Mouse (Mus musculus) lung, postnatal 10 days (tissue): ENCODE data around the gene Gm35549.
A peak's percentile ranks its signal among the peaks of the same experiment; 100 is the strongest.

ENCODE experiments used
- DNase-seq: peaks from one replicate; pipeline ENCODE4 v3.0.0; 2021

Gm35549 gene

DNA sequence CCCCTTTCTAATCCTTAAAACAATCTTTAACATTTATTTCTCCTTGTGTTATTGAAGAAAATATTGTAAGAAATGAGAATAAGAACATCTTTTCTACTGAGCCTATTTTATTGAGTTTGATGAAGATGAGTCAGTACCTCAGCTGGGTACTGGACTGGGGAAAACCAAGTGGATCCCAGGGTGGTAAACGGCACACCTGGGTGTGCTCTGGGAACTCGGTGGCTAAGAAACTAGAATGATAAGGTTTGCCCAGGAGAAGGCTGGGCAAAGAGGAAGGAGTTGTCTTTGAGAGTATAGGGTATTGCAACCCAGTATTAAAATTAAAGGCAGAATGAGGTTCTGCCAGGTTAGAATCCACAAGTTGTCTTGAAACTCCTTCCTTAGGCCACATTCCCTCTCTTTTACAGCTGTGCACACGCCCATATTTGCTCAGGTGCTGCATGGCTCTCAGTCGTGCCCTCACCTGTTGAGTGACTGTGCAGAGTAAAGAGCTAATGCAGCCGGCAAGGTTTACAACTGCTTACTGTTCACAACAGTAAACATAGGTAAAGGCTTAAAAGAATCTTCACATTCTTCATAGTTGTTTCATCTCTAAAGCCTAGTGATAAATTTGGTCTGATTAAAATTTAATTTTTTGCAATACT, 20.3 kb downstream of the Gm35549 start:
- DNase-seq, result no peak

DNA sequence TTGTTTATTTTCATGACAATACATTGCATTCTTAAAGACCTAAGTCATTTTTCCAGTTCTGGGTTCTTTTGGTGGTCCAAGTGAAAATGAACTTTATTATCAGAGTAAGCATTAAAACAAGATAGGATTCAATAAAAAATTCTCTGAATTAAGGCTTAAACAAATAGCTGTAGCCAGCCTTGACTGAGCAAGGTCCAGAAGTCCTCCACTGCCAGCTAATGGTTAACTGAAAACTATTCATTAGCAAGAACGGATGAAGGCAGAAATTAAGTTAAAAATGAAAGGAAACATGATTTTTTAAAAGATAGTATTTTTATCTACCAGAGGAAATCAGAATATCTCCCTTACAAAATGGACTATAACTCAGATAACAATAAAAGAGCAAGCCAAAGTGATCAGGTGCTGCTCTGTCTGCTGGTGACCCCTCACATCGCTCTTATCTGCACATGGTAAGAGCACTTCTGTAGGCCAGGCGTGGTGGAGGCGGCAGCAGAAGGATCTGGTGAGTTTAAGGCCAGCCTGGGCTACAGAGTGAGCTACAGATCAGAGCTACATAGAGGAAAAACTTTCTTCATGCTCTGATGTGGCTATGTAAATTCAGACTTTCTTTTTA, 28.5 kb downstream of the Gm35549 start:
- no peak for DNase-seq

DNA sequence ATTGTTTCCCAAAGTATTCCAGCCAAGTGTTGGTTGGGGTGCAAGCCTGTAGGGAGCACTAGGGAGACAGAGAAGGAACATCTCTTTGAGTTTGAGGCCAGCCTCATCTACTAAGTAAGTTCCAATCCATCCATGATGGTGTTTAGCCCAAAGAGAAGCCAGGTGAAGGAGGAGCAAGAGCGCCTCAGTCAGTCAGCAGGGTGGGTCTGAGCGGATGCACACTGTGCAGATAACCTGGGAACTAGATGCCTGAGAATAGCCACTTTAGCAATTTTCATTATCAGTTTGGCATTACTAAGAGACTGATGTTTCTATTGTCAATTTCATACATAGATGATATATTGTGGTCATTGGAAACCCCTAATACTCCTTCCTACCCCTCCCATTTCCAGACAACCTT, 29.1 kb downstream of the Gm35549 start:
- no peak for DNase-seq

DNA sequence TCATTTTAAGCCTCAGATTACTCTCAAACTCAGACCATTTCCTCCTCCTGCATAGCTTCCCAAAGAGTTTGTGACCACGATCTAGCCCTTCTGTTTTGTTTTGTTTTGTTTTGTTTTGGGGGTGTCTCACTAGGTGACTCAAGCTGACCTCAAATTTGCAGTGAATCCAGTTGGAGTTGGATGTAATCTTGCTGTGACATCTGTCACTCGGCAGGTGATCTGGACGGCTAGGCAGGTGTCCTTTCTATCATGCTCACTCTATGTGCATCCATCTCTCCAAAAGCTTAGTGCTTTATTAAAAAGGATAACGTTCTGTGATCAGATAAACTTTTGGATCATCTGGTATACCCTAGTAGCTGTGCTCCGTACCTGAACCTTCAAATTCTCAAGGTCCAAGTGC, 31.4 kb downstream of the Gm35549 start:
- no peak for DNase-seq

DNA sequence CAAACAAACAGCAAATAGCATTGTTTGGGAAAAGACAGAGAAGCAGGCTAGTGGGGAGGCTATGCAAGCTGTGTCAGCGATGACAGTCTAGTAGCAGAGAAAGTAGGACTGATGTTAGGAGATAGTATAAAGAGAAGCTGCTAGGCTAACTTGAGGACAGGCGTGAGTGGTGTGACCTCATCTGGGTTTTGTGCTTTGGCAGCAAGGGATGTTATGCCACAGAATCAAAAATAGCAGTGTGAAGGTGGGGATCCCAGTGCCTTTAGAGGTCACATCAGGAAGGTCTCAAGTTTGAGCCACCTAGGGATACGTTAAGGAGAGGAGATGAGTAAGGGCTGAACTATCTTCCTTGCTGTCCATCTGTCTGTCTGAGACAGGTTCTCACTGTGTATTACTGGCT, 33.6 kb downstream of the Gm35549 start:
- DNase-seq, result no peak

DNA sequence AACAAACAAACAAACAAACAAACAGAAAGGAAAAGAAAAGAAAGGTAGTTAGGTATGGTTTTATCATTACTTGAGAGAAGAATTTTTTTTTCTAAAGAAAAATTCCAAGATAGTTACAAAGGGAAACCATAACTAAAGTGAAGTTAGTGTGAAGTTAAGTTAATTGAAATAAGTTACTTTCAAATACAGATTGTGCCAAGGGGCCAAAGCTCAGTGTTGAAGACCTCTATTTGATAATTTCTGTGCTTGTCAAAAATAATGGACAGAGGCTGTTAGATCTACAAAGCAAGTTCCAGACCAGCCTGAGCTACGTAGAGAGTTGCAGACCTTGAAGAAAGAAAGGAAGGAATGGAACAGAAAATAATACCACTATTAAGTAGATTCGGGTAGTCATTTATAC, 36.6 kb downstream of the Gm35549 start:
- no peak for DNase-seq

DNA sequence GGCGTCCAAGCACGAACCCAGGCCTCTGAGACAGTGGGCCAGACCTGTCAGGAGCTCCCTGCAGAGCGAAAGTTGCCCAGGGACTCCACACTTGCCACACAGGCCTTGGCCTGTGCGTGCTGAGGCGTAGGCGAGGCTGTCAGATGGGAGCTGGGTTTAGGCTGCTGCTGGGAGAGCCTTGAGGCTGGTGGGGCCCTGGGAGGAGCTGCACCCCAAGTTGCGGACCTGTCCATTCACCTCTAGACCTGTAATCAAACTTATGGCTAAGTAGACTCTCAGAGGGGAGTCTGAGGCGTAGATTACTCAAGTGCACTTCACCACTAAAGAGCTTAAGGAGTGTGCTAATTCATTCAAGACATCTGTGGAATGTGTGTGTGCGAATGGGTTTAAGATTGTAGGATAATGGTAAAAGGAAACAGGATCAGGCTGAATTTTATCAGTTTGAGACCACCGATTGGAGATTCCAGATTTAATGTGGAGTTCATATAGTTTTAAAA, 37.9 kb downstream of the Gm35549 start:
- no peak for DNase-seq

DNA sequence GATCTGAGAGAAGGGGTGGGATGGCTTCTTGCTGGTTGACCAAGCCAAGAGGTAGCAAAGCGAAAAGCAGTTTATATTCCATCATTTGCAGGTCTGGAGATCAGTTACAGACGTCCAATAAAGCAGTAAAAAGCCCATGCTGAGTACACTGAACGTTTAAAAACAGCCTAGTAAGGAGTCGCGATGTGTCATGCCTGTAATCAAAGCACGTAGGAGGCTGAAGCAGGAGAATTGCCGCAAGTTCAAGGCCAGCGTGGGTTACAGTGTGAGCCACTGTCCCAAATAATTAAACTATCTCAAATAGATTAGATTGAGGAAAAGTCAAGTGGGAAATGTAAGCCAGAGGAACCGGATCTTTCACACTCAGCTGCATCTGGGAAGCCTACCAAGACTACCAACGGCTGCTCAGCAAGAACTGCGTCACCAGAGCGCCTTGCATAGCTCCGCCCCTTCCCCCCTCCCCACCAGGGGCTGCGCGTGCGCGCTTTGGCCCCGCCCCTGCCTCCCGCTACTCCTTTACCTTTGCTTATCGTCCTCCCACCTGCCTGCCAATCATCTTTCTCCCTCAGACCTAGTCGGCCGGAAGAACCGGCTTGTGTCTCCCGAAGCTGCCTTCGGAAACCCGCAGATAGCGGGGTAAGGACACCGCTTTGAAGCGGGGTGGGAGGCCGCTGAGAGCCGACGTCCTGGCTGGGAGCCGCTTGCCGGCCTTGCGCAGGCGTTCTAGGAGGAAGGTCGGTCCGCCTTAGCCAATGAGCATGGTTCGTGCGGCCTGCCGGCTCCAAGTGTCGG, 38.6 kb downstream of the Gm35549 start, which contains the start of gene Tcaim:
Gene Tcaim (plus strand): TSS at position 487 of the 792 bp plus-strand sequence.
- DNase-seq, result peak; percentile 94

DNA sequence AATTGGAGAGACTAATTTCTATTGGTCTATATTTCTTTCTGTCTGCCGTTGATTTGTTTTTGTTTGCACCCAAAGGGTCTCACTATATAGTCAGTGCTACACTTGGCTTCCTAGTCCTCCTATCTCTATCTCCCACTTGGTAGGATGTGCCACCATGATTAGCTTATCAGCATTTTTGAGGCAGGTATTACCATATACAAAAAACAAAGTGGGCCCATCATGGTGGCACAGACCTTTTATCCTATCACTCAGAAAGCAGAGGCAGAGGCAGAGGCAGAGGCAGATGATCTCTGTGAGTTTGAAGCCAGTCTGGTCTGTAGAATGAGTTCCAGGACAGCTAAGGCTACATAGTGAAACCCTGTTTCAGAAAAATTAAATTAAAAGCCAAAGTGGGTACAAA, 57.3 kb downstream of the Gm35549 start:
- DNase-seq, result no peak

DNA sequence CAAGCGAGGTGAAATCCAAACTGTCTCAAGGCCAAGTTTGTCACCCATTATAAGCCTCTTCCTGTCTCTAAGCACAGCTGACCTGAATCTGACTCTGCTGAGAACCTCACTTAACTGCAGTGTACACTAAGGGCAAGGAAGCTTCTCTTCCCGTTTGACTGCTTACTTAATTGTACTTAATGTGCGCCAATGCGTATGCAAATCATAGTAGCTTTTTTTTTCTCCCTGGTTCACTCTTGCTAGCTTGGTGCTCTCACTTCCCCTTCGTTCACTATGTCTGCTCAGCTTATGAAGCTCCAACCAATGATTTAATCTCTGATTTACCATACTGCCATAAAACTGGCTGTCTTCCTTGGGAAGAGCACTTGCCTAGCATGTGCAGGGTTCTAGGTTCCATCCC, 58.6 kb downstream of the Gm35549 start:
- no peak for DNase-seq
